Mouse (Mus musculus): ENCODE data around the gene Slc1a2. TPM values are rescaled to one million over a fixed set of nuclear protein-coding genes. Genes with fewer than 3 reads are reported as not detected.
A peak's percentile ranks its signal among the peaks of the same experiment; 100 is the strongest.

Gene Slc1a2
- polyA plus RNA-seq, 1 experiment from 2014 or later = 11.0 TPM

- ATAC-seq = peak; percentile 82
- peak overlapping the region; percentile 84 for H3K9ac ChIP-seq (replicated peaks; ENCODE audit: low read depth, low read length)
- peaks cover 51% of the 10 kb centered on the region for H3K4me1 ChIP-seq (replicated peaks; ENCODE audit: control insufficient read depth, insufficient read depth, low read length)
- peak overlapping the region; percentile 94 for H3K4me2 ChIP-seq (ENCODE audit: low read length)
- no peaks in the 10 kb centered on the region for H3K36me3 ChIP-seq (ENCODE audit: control insufficient read depth, insufficient read depth)
- H3K9me3 ChIP-seq (ENCODE audit: control insufficient read depth, low read length) = no peaks in the 10 kb centered on the region
- 0 out of 2 replicates have a peak, but pooled peaks cover 4% of the 10 kb centered on the region for H3K27me3 ChIP-seq (replicated peaks; ENCODE audit: control insufficient read depth, insufficient read depth, low read length)
- WGBS = under 1% methylated on average over 70 of the region's 80 CpGs
- H3K4me3 ChIP-seq (replicated peaks; ENCODE audit: low read length) = peak overlapping the region; percentile 80
- peak overlapping the region; percentile 82 for H3K27ac ChIP-seq (ENCODE audit: low read length)
These were observed 432 bp downstream of the Slc1a2 start for GRCm38 (mm10) chr2:102658661-102659520.

- WGBS = under 1% methylated on average over 10 of the region's 10 CpGs
- Histone ChIP-seq H3K27me3 (replicated peaks; ENCODE audit: control insufficient read depth, insufficient read depth, low read length) (0 out of 2 replicates have a peak, but pooled peaks cover 4% of the 10 kb centered on the region), H3K27ac (ENCODE audit: low read length) (peak overlapping the region; percentile 82), H3K9ac (replicated peaks; ENCODE audit: low read depth, low read length) (peak overlapping the region; percentile 84), H3K36me3 (ENCODE audit: control insufficient read depth, insufficient read depth) (no peaks in the 10 kb centered on the region), H3K4me1 (replicated peaks; ENCODE audit: control insufficient read depth, insufficient read depth, low read length) (peaks cover 55% of the 10 kb centered on the region), H3K4me3 (replicated peaks; ENCODE audit: low read length) (peak overlapping the region; percentile 80), H3K9me3 (ENCODE audit: control insufficient read depth, low read length) (no peaks in the 10 kb centered on the region), H3K4me2 (ENCODE audit: low read length) (peak overlapping the region; percentile 94)
- no peak; the same call in 1 of the 2 replicates for ATAC-seq
These were observed 1.0 kb downstream of the Slc1a2 start for GRCm38 (mm10) chr2:102659521-102659830.

- Histone ChIP-seq H3K27ac (ENCODE audit: low read length) (no peak overlapping the region), H3K36me3 (ENCODE audit: control insufficient read depth, insufficient read depth) (no peaks in the 10 kb centered on the region), H3K9ac (replicated peaks; ENCODE audit: low read depth, low read length) (no peak overlapping the region), H3K4me3 (replicated peaks; ENCODE audit: low read length) (peak overlapping the region; percentile 8), H3K4me1 (replicated peaks; ENCODE audit: control insufficient read depth, insufficient read depth, low read length) (peaks cover 53% of the 10 kb centered on the region), H3K27me3 (replicated peaks; ENCODE audit: control insufficient read depth, insufficient read depth, low read length) (0 out of 2 replicates have a peak, but pooled peaks cover 4% of the 10 kb centered on the region), H3K4me2 (ENCODE audit: low read length) (peak overlapping the region; percentile 94), H3K9me3 (ENCODE audit: control insufficient read depth, low read length) (no peaks in the 10 kb centered on the region)
- ATAC-seq = no peak
- 34% methylated on average over 2 of the region's 2 CpGs for WGBS
These were observed 2.6 kb downstream of the Slc1a2 start for GRCm38 (mm10) chr2:102661052-102661451.

DNA sequence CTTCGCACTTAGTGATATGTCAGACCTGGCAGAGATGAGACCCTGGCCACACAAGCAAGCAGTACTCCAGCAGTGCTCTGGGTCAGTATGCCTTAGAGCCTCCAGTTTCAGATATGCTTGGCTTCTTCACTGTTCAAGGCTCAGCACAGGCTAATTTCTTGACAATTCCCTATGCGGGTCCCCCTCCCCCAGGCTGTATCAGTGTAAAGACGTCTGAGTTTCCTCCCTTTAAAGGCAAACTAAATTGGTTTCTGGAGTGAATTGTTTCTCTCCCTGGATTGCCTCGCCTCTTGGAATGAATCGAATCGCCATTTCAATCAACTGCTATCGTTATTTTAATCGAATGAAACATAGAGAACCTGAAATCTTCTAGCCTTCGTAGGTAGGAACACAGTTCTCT, 4.5 kb downstream of the Slc1a2 start:
- Histone ChIP-seq H3K4me1 (replicated peaks; ENCODE audit: control insufficient read depth, insufficient read depth, low read length) (peaks cover 42% of the 10 kb centered on the region), H3K27ac (ENCODE audit: low read length) (peak overlapping the region; percentile 61; the same call in 1 of the 2 replicates), H3K4me3 (replicated peaks; ENCODE audit: low read length) (peak overlapping the region; percentile 20; the same call in 1 of the 2 replicates), H3K36me3 (ENCODE audit: control insufficient read depth, insufficient read depth) (no peaks in the 10 kb centered on the region), H3K27me3 (replicated peaks; ENCODE audit: control insufficient read depth, insufficient read depth, low read length) (0 out of 2 replicates have a peak, but pooled peaks cover 4% of the 10 kb centered on the region), H3K9ac (replicated peaks; ENCODE audit: low read depth, low read length) (no peak overlapping the region), H3K9me3 (ENCODE audit: control insufficient read depth, low read length) (no peaks in the 10 kb centered on the region), H3K4me2 (ENCODE audit: low read length) (peak overlapping the region; percentile 94)
- ATAC-seq = no peak
- 19% methylated on average over 9 of the region's 9 CpGs for WGBS

DNA sequence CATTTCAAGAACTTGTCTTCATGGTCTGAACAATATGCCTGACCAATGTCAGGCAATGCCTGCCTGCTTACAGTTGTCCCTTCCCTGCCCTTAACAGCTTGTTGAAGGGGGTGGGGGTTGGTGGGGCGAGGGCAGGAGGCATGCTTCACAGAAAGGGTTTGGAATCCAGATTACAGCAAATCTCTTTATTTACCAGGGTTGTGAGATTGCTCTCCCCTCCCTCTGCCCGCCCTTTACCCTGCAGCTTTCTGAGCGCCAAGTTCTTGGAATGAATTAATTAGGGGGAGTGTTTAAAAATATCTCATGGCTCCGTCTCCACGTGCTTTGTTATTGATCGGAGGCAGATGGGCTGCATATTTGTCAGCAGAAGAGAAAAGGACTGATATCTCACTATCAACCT, 4.9 kb downstream of the Slc1a2 start:
- no peaks in the 10 kb centered on the region for H3K36me3 ChIP-seq (ENCODE audit: control insufficient read depth, insufficient read depth)
- H3K9me3 ChIP-seq (ENCODE audit: control insufficient read depth, low read length) = no peaks in the 10 kb centered on the region
- WGBS = 3% methylated on average over 6 of the region's 6 CpGs
- 0 out of 2 replicates have a peak overlapping the region, but pooled peaks have one; percentile 17 for H3K9ac ChIP-seq (replicated peaks; ENCODE audit: low read depth, low read length)
- peaks cover 38% of the 10 kb centered on the region for H3K4me1 ChIP-seq (replicated peaks; ENCODE audit: control insufficient read depth, insufficient read depth, low read length)
- 0 out of 2 replicates have a peak, but pooled peaks cover 4% of the 10 kb centered on the region for H3K27me3 ChIP-seq (replicated peaks; ENCODE audit: control insufficient read depth, insufficient read depth, low read length)
- H3K4me2 ChIP-seq (ENCODE audit: low read length) = peak overlapping the region; percentile 94
- peak overlapping the region; percentile 20 for H3K4me3 ChIP-seq (replicated peaks; ENCODE audit: low read length)
- peak overlapping the region; percentile 61 for H3K27ac ChIP-seq (ENCODE audit: low read length)
- peak; percentile 31; the same call in 1 of the 2 replicates for ATAC-seq

GRCm38 (mm10) chr2:102663865-102664264, 5.4 kb downstream of the Slc1a2 start:
- no peak overlapping the region for H3K4me3 ChIP-seq (replicated peaks; ENCODE audit: low read length)
- 35% methylated on average over 3 of the region's 3 CpGs for WGBS
- H3K4me2 ChIP-seq (ENCODE audit: low read length) = peak overlapping the region; percentile 94
- H3K9ac ChIP-seq (replicated peaks; ENCODE audit: low read depth, low read length) = no peak overlapping the region
- H3K27me3 ChIP-seq (replicated peaks; ENCODE audit: control insufficient read depth, insufficient read depth, low read length) = 0 out of 2 replicates have a peak, but pooled peaks cover 4% of the 10 kb centered on the region
- no peaks in the 10 kb centered on the region for H3K9me3 ChIP-seq (ENCODE audit: control insufficient read depth, low read length)
- peak overlapping the region; percentile 0; the same call in 1 of the 2 replicates for H3K27ac ChIP-seq (ENCODE audit: low read length)
- ATAC-seq = no peak
- H3K36me3 ChIP-seq (ENCODE audit: control insufficient read depth, insufficient read depth) = no peaks in the 10 kb centered on the region
- H3K4me1 ChIP-seq (replicated peaks; ENCODE audit: control insufficient read depth, insufficient read depth, low read length) = peaks cover 36% of the 10 kb centered on the region

DNA sequence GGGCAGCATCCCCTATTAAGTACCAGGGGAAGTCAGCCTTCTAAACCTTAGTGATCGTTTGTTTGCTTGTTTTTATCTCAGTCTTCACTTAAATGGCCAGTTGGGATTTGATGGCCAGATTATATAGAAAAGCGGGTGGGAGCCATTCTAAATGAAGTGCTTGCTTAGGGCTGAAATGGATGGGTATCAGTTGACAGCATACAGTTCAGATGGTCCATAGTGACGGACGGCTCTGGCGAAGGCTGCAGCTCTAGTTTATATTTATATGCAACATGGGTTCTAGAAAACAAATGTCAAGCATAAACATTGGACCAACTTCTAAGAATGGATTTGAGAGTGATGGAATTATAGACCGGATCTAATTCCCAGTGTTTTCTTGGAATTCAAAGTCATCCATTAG, 9.5 kb downstream of the Slc1a2 start:
- Histone ChIP-seq H3K36me3 (ENCODE audit: control insufficient read depth, insufficient read depth) (no peaks in the 10 kb centered on the region), H3K9me3 (ENCODE audit: control insufficient read depth, low read length) (no peaks in the 10 kb centered on the region), H3K9ac (replicated peaks; ENCODE audit: low read depth, low read length) (no peak overlapping the region), H3K4me3 (replicated peaks; ENCODE audit: low read length) (no peak overlapping the region), H3K4me1 (replicated peaks; ENCODE audit: control insufficient read depth, insufficient read depth, low read length) (peaks cover 12% of the 10 kb centered on the region), H3K4me2 (ENCODE audit: low read length) (no peak overlapping the region), H3K27me3 (replicated peaks; ENCODE audit: control insufficient read depth, insufficient read depth, low read length) (no peaks in the 10 kb centered on the region), H3K27ac (ENCODE audit: low read length) (no peak overlapping the region)
- 92% methylated on average over 6 of the region's 6 CpGs for WGBS
- no peak for ATAC-seq

GRCm38 (mm10) chr2:102669580-102669979, 11.1 kb downstream of the Slc1a2 start:
- no peaks in the 10 kb centered on the region for H3K36me3 ChIP-seq (ENCODE audit: control insufficient read depth, insufficient read depth)
- no peaks in the 10 kb centered on the region for H3K27me3 ChIP-seq (replicated peaks; ENCODE audit: control insufficient read depth, insufficient read depth, low read length)
- 31% methylated on average over 6 of the region's 6 CpGs for WGBS
- no peak overlapping the region for H3K4me2 ChIP-seq (ENCODE audit: low read length)
- 0 out of 2 replicates have a peak, but pooled peaks cover 2% of the 10 kb centered on the region for H3K4me1 ChIP-seq (replicated peaks; ENCODE audit: control insufficient read depth, insufficient read depth, low read length)
- no peak overlapping the region for H3K9ac ChIP-seq (replicated peaks; ENCODE audit: low read depth, low read length)
- no peak overlapping the region for H3K4me3 ChIP-seq (replicated peaks; ENCODE audit: low read length)
- H3K9me3 ChIP-seq (ENCODE audit: control insufficient read depth, low read length) = no peaks in the 10 kb centered on the region
- no peak overlapping the region for H3K27ac ChIP-seq (ENCODE audit: low read length)
- ATAC-seq = no peak

DNA sequence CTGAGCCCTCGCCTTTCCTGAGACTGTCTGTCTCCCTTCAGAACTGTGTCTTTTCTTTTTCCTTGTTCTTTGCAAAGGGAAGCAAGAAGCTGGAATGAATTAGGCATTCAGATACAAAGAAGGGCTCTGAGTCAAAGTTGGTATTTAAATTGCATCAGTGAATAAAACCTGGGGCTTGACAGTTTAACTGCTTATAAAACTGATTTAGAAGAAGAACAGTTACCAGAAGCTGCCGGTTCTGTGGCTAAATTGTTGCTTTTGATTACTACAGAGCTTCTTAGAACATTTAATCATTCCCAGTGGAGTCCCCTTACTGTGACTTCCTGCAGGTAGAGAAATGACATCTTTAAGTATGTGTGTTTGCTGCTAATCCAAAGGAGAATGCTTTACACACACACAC, 16.1 kb downstream of the Slc1a2 start:
- WGBS = 31% methylated on average over 2 of the region's 2 CpGs
- H3K9ac ChIP-seq (replicated peaks; ENCODE audit: low read depth, low read length) = no peak overlapping the region

More for the DNA sequence above, 16.1 kb downstream of the Slc1a2 start:
- H3K27me3 ChIP-seq (replicated peaks; ENCODE audit: control insufficient read depth, insufficient read depth, low read length) = no peaks in the 10 kb centered on the region
- no peak overlapping the region for H3K4me3 ChIP-seq (replicated peaks; ENCODE audit: low read length)
- no peak overlapping the region for H3K27ac ChIP-seq (ENCODE audit: low read length)
- ATAC-seq = no peak
- 0 out of 2 replicates have a peak, but pooled peaks cover 8% of the 10 kb centered on the region for H3K4me1 ChIP-seq (replicated peaks; ENCODE audit: control insufficient read depth, insufficient read depth, low read length)
- H3K9me3 ChIP-seq (ENCODE audit: control insufficient read depth, low read length) = no peaks in the 10 kb centered on the region
- H3K36me3 ChIP-seq (ENCODE audit: control insufficient read depth, insufficient read depth) = no peaks in the 10 kb centered on the region; the same call in 1 of the 2 replicates
- no peak overlapping the region for H3K4me2 ChIP-seq (ENCODE audit: low read length)

Data from forebrain, embryonic 16.5 days (tissue).